Mouse (Mus musculus) urinary bladder, postnatal 10 days (tissue): Measurements from ENCODE around the gene Mamdc4.

ENCODE experiments used
- DNase-seq: peaks from one replicate; pipeline ENCODE4 v3.0.0; 2022; ENCODE audit warnings: low spot score

The Mamdc4 gene

DNA sequence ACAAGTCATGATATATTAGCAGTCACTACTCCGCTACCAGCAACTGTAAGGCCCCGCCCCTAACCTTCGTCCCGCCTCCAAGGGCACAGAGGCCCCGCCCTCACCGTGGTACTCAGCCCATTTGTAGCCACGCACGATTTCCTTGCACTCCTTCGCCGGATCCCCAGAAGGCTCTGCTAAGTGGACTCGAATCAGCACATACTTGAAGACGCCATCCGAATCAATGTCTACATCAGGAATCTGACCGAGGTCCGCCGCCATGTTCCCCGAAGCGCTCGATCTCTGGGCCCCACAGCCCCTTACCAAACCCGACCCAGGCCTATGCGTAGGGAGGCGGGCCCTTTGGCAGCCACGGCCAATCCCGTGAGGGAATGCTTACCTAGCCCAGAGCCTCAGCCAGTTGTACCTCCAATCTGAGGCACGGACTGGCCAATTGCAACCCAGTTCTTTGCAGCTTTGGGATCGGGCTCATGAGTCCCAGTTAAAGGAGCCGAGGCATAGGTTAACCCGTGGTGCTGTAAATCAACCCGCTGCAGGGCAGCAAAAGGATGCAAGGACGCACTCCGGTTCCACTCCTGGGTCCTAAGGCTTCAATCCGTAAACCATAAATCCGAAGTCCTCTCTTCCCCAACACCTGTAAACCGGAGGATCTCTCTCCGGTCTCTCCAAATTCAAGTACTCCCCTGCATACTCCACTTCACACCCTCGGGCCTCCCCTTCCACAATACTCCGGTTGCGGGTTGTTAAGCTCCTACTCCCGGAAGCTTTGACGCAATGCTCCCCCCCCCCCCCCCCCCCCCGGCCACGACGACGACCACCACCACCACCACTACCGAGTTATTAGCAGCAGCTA, at the start of gene Mamdc4, which contains the start of gene Phpt1:
Mamdc4 (minus strand) TSS at position 267 of the 853 bp plus-strand sequence.
Phpt1 (minus strand) TSS at position 646 of the 853 bp plus-strand sequence.
- peak; percentile 81 for DNase-seq

- peak; percentile 67 for DNase-seq
Observed at GRCm38 (mm10) chr2:25621229-25622200, 46.9 kb upstream of the Mamdc4 start, which contains the start of gene Tmem141. Gene Tmem141, minus strand, starts transcription at chr2:25622005.

GRCm38 (mm10) chr2:25620852-25621228, 46.2 kb upstream of the Mamdc4 start:
- no peak for DNase-seq

DNA sequence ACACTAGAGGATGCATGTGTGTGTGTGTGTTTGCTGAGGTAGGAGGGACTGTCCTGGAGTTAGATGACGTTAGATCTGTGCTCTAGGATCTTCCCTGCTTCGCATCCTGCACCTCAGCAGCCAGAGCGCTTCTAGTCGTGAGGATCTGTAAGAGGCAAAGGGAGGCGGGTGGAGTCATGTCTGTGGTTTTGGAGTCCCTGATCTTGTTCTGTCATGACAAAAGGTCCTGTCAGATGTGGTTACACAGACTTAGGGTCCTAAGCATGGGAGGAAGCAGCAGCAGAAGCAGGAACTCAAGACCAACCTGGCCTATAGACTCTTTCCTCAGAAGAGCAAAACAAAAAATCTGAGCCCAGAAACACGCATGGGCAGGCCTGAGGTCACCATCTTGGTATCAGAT, 45.7 kb upstream of the Mamdc4 start:
- no peak for DNase-seq

- DNase-seq = no peak
Observed at GRCm38 (mm10) chr2:25617578-25617977, 42.9 kb upstream of the Mamdc4 start, which contains the start of gene Ccdc183. Gene Ccdc183, minus strand, starts transcription at chr2:25617678.

DNA sequence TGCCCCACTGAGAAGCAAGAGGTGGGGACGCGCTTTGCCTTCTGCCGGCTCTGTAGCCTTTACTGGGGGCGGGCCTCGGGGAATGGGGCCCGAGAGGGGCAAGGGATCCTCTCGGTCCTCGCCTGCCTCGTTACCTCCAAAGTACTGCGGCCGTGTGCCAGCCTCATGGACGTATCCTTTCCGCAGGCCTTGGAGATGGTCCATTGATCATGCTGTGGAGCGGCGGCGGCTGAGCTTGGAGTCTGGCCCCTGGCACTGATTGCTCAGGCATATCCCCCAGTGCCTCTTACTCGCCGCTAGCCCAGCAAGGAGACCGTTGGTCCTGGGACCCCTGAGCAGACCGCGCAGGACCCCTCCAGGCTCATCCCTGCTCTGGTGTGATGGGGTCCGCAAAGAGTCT, 41.8 kb upstream of the Mamdc4 start:
- DNase-seq = no peak

- DNase-seq = no peak
Observed at GRCm38 (mm10) chr2:25608671-25609070, 34.0 kb upstream of the Mamdc4 start.

DNA sequence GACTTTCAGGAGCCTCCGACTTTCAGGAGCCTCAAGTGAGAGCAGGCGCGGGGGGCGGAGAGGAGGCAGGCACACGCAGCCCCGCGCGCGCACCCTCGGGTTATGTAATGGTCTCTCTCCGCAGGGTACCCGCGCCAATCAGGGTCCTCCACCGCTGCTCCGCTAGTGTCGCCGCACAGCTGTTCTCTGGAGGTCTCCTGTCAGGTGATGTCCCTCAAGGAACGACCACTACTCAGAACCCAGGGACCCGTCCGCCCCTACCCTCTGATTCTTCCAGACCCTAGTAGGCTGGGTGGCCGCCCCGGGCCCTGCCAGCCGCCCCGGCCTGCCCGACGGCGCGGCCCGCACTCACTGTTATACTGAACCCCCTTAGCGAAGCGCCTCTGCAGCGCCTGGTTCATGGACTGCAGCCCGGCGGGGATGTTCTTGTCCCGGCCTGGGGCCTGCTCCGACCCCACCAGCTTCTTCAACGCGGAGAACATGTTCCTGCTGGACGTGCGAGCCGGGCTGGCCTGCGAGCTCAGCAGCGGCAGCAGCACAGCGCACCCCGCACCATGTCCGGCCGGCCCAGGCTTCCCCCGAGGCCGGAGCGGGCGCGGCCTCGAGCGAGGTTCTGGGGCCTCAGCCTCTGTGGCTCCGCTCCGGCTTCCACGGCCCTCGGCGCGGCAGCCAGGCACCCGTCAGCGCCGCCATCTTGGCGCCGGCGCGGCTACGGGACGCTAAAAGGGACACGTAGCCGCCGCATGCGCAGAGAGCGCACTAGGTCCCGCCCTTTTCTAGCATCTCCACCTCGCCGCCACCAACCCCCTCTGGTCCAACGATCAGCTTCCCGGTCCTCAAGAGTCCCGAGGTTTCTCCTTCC, 33.3 kb upstream of the Mamdc4 start, which contains the start of gene Rabl6:
Rabl6 (minus strand) TSS at position 761 of the 862 bp plus-strand sequence.
- DNase-seq = peak; percentile 51

DNA sequence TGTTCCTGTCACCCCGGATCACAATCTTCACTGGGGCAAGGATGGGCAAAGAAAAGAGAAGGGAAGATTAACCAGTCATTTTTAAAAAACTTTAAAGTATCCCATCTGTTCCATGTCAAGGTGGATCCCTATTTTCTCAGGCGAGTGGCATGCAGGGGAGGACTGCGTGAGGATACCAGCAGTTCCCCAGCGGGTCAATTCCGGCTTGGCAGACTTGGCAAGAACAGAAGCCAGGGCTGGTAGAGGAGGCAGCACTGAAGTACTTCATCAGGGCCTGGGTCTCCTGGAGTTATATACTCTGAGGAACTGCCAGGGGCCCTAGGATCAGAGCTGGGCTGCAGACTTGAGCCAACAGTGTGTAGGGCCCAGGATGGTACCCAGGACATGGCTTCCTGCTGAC, 27.9 kb upstream of the Mamdc4 start:
- no peak for DNase-seq

DNA sequence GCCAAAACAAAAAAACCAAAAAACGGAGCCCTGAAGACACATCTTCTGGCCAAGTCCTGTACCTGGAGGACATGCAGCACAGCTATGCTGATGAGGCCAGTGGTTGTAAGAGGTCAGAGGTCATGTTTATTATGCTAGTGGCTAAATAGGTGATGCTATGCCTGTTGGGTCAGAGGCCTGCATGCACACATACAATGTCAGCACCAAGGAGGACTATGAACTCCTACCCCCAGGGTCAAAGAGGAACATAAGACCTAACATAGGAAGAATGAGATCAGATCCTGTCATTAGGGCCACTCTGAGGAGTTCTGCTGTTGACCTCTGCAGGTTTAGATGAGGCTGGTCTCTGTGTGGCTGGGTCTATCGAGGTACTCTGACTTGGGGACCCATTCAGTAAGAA, 25.4 kb upstream of the Mamdc4 start:
- no peak for DNase-seq

DNA sequence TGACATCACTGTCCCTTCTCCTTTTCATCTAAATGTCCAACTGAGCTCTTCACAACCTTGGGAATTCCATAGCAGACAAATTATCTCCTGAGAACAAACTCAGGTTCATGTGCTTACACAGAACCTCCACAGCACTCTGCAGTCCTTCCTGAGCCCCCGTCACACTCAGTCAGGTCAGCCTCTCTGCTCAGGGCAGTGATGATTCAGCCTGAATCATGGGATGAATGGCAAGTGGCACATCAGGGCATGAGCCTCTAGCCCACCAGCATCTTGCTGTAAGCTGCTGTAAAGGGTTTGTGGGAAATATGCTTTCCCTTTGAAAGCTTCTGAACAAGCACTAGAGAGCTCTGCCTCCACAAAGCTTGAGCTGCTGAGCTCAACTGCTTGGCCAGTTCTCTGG, 24.1 kb upstream of the Mamdc4 start:
- no peak for DNase-seq

- no peak for DNase-seq
Observed at GRCm38 (mm10) chr2:25596765-25597510, 22.3 kb upstream of the Mamdc4 start.

GRCm38 (mm10) chr2:25591863-25592262, 17.2 kb upstream of the Mamdc4 start:
- no peak for DNase-seq

GRCm38 (mm10) chr2:25588227-25588907, 13.7 kb upstream of the Mamdc4 start:
- no peak for DNase-seq

DNA sequence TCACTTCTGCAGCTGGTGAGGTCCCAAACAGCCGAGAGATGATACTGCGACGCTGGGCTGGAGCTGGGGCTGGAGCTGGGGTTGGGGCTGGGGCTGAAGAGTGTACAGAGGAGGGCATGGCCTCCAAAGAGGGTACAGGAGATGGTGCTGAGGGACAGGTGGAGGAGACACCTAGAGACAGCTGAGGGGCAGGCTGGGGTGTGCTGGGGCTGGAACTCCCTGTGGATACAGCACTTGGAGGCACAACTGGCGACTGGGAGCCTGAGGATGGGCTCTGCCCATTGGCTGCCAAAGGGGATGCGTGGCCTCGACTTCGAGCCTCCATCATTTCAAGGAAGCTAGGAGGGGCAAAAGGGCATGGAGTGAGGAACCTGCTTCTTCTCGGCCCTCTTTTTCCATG, 12.6 kb upstream of the Mamdc4 start:
- no peak for DNase-seq

DNA sequence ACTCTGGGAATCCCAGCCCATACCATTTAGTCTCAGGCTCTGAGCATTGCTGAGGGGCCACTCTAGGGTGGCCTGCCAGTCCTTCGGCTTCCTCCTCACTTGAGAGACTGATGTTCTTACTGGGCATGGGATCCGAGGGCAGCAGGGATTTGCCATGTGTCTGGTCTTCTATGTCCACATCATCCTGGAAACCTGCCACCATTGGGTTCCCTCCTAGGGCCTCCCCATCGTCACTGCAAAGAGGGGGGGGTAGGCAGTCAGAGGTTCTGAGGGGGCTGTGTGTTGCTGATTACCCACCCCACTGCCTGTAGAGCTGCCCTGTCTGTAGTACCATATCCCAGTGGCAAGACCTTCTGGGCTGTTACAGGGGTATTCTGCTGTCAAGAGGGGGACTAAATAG, 11.0 kb upstream of the Mamdc4 start:
- DNase-seq = no peak

GRCm38 (mm10) chr2:25584856-25585255, 10.2 kb upstream of the Mamdc4 start:
- DNase-seq = no peak

DNA sequence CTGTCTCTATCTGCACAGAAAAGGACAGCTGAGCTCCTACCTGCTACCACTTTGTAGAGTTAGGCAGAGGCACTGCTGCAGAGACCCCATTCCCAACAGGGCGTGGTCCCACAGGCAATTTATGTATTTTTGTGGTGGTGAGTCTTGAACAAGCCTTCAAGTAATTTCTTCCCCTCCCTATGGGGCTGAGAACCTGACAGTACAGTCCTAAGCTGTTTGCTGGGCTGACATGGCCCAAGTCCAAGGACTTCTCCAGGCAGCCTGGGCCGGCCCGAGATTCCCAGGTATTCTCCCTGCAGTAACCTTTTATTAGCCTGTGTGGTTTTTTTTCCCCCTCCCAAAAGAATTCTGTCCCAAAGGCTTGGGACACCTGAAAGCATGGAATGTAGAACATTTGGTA, 9.5 kb upstream of the Mamdc4 start:
- no peak for DNase-seq

DNA sequence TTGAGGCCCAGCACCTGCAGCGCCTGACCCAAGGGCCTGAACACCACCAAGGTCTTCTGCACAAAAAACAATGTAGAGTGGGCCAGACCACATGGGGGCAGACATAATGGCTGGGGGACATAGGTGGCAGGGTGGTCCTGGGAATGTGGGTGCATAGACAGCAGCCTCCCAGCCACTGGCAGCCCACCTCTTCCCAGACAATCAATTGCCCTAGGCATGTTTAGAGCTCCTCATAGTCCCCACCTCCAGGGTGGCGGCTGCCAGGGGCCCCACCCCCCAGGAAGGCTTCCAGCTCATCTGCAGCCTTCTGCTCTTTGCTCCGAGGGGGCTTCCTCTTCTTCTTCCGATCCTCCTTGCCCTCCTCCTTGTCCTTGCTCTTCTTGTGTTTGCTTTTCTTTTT, 8.9 kb upstream of the Mamdc4 start:
- no peak for DNase-seq

- no peak for DNase-seq
Observed at GRCm38 (mm10) chr2:25583120-25583481, 8.5 kb upstream of the Mamdc4 start.
